Mouse (Mus musculus): ENCODE measurements around the gene Fam3b. TPM values are rescaled to one million over a fixed set of nuclear protein-coding genes. Genes with fewer than 3 reads are reported as not detected.

Fam3b gene
- polyA plus RNA-seq (2012; rRNA removed): 0.03 TPM in 1 of 2 replicates, not detected in the other

GRCm38 (mm10) chr16:97514099-97514940 lies at the start of gene Fam3b:
Fam3b (minus strand) TSS chr16:97514816.

DNA sequence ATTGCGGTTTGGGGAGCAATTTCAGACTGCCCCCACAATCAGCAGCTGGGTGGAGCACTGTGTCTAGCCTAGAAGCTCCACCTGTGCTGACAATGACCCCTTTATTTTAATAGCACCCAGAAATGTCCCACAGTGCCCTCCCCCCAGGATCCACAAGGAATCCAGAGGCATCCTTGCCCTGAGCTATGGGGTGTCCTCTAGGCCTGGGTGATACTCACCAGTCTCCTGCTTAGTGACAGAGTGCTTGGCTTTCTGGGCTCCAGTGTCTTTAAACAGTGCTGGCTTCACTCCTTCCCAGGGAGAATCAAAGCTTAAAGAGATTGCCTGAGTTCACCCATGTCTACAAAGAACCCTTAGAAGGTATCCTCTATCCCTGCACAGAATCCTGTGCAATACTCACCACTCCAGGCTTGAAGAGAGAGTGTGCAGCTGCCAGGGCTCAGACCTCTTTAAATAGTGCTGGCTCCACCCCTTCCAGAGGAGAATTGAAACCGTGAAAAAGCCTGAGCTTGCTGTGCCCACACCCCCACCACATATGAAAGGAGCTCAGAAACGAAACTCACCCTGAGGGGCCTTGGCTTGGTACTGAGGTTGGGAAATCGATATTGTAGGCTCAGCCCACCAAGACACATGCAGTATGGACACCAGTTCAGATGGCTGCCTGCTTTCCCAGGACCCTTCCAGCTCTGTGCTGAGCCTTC lies 52.0 kb downstream of the Fam3b start, which contains the start of gene Mx1:
Gene Mx1 (minus strand): TSS at position 427 of the 701 bp plus-strand sequence.

Other genes with a start within 250 kb of the Fam3b start
- 0.35 and 0.54 TPM in 2 replicates for gene Bace2, start 158.1 kb downstream of the Fam3b start, polyA plus RNA-seq (2012; rRNA removed)
- 0.46 and 0.71 TPM in 2 replicates for gene Mx1, start 51.9 kb downstream of the Fam3b start, polyA plus RNA-seq (2012; rRNA removed)
- gene Tmprss2, start 96.4 kb upstream of the Fam3b start, polyA plus RNA-seq (2012; rRNA removed): 2.4 and 3.2 TPM in 2 replicates
- gene Ripk4, start 249.0 kb upstream of the Fam3b start, polyA plus RNA-seq (2012; rRNA removed): 1.3 and 1.7 TPM in 2 replicates